Mouse (Mus musculus) embryo, embryonic 10 days (tissue): ENCODE results near the gene Tmem210.
"Not testable (repeated sequence)": the region's sequence is repeated elsewhere in the genome, so short reads cannot be mapped to it uniquely, and the experiment has no call there.

Source experiments
- DNase-seq: peaks from one replicate; pipeline ENCODE4 v3.0.0-alpha.2; 2015; ENCODE audit warnings: low spot score

Gene Tmem210

DNA sequence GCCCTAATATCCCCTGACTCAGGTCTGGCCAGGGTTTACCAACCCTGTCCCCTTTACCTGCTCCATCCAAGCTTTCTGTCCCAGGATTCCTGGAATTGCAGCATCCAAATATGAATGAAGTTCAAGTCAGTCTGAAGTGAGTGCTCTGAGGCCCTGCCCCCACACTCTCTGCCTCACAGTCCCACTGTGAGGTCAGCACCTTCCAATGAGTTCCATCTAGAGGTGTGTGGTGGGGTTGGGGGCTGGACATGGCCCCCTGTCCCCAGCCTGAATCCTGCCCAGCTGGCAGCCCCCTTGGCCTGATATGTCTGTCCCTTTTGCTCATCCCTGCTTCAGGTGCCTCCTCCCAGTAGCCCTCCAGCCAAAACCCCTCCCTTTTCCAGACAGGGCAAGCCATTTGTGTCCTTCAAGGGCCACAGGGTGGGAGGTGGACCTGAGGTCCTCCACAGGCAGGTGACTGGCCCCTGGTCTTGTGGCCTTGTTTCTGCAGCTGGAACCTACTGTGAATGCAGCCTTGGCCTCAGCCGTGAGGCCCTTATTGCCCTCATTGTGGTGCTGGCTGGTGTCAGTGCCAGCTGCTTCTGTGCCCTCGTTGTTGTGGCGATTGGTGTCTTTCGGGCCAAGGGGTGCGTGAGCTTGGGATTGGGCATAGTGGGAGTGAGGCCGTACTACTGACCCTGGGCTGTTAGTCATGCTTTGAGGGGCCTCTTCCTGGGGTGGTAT is at the start of gene Tmem210:
TSS of gene Tmem210 (plus strand) at position 219 of the 723 bp plus-strand sequence.
- no peak for DNase-seq

DNA sequence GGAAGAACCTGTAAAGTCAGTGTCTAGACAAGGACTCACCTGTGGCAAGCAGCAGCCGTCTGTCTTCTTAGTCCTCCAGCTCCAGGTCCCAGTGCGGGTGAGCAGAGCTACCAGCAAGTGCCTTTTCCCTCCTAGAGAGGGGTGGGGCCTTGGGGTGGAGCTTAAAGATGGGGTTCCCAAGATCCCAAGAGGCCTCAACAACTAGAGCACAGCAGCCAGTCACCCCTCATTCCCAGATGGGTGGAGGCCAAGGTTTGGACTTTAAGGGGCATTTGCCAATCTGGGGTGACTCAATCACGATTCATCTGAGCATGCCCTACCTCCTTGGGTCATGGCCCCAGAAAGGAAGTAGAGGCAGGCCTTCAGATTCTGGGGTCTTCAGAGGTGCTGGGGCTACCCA is 48.2 kb upstream of the Tmem210 start:
- DNase-seq, result no peak

DNA sequence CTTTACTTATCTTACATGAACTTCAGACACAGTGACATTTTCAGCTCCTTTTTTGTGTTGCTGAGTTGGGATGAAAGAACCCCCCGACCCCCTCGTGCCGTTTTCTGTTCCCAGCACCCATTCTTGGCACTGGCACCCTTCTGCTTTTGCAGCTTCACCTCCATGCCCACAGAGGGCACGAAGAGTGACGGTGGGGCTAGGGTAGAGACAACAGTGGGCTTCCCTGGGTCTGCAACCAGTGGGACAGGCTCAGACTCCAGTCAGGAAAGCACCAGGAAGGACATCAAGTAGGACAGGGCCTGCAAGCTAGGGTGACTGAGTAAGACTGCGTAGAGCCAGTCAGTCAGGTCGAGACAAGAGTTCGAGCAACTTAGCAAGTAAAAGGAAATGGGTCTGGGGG is 47.6 kb upstream of the Tmem210 start:
- no peak for DNase-seq

DNA sequence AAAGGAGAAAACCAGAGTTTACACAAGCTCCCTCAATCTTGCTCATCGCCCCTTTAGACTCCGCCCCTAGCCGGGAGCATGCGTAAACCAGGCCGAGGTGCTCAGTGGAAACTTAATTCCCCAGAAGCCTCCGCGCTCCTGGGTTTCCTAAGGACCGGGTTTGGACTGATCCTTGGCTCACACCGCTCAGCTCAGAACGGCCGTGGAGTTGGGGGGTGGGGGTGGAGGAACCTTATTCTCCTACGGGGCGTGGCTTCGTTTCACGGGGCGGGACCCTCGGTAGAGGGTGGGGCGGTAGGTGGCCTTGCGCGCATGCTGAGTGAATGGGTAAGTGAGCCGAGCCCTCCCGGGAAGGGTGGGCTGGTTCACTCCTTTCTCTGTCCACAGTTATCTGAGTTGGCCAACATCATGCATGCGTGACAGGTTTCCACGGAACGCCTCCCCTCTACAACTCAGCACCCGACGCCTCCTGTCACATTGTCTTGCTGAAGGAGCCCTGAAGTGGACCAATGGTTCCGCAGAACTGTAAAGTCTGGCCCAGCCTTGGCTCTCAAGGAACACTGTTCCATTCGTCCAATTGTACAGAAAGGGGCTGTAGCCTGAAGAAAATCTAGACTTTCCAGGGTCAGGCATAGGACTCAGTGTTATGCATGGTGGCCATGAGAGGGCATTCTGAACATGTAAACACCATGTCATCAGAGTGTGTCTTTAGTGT is 47.1 kb upstream of the Tmem210 start:
- DNase-seq, result peak; percentile 86

DNA sequence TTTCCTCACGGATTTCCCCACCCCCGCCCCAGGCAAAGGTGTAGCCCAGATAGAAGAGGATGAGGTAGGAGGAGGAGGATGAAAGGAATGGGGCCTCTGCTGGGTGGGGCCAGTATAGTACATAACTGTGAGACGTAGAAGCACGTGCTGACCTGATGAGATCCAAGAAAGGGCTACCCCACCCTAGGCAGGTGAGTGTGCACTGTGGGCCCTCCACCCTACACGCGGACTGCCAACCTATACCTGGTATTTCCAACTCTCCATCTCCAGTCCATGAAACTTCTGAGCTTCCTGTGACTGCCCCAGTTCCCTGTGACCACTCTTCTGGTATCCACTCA is 46.5 kb upstream of the Tmem210 start:
- no peak for DNase-seq

DNA sequence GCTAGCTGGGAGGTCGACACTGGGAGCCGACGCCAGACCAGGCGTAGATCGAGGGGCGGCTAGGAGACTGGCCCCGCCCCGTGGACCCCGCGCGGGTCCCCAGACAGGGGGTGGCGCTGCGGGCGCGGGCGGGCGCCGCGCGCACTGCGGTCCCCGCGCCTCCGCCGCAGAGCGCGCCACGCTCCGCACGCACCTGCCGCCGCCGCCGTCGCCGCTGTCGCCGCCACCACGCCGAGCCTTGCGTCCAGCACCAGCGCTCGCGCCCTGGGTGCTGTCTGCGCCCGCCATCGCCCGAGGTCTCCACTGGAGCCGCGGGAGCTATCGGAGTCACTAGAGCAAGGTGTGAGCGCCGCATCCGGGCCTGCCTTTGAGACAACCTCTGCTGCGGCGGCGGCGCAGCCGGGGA is 45.8 kb upstream of the Tmem210 start, which contains the start of the genes Rnf208 and Cysrt1:
TSS of gene Rnf208 (plus strand) at position 155 of the 406 bp plus-strand sequence.
TSS of gene Cysrt1 (minus strand) at position 352 of the 406 bp plus-strand sequence.
- DNase-seq, result peak; percentile 38

DNA sequence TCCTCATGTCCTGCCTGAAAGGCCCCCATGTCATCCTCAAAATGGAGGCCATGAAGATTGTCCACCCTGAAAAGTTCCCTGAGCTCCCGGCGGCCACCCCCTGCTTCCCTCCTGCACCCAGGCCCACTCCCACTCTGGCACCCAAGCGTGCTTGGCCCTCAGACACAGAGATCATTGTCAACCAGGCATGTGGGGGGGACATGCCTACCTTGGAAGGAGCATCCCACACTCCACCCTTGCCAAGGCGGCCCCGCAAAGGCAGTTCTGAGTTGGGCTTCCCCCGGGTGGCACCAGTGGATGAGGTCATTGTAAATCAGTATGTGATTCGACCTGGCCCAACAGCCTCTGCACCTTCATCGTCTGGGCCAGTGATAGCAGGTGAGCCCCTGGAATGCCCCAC is 44.6 kb upstream of the Tmem210 start:
- no peak for DNase-seq

DNA sequence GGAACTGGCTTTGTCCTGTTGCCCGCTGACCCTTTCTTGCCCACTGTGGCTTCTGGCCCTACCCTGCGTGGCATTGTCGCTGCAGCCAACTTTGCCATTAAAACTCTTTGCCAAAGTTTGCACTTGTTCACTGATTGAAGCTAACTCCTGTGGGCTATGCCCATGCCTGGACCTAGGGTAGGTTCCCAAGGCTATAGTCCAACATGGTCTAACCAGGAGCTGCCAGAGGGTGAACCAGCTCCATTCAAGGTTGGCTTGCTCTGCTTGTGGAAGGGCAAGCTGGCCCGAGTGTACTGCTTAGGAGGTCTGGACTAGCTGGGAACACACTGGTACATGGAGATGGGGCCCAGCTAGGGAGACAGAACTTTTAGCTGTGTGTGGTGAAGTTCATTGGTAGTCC is 43.8 kb upstream of the Tmem210 start:
- no peak for DNase-seq

DNA sequence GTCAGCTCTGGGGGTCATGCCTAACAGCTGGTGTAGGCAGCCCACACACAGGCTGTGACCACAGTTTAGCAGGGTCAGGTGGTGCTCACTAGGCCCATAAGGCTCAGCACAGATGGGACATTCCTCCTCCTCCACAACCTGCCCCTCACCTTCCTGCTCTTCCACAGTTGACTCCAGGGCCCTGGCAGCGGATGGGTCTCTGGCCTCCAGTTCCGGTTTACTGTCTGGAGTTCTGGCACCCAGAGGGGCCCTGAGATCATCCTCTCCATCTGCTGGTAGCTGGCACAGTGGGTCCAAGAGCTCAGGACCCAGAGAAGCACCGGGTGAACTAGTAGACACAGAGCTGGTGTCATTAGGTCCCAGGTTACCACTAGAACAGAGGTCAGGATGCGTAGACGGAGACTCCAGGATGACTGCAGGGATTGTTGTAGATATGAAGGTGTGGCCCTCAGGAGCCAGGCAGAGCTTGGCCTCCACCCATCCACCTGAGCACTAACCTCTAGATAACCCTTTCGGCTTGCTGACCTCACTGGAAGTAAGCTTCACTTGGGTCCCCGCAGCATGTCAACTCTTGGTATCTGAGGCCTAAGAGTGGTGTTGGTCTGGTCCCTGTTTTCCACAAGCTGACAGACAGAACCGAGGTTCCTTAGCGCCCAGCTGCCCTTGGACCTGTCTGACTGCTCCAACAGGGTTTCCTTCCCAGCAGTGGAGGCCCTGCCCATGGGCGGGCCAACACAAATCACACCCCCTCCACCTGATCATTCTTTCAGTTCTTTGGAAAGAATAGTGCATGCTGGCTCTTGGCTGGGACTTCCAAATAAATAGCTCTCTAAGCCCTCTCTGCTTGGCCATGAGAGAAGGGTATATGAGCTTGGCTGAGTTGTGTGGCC is 41.5 kb upstream of the Tmem210 start, which contains the start of gene AL732309.1:
TSS of gene AL732309.1 (minus strand) at position 681 of the 890 bp plus-strand sequence.
- DNase-seq, result no peak

DNA sequence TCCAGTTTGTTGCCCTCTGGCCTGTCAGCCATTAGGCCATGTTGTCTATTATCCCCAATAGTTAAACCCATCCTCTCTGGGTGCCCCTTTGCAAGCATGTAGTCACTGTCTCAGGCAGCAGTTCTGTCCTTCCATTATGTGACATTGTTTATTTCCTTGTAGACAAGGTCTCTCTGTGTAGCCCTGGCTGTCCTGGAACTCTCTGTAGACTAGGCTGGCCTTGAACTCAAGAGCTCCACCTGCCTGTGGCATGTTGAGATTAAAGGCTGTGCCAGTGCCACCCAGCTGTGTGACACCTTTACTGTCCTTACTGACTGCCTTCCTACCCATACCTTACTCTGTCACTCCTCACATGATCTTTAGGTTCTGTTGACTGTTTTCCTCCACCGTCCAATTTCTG is 35.6 kb upstream of the Tmem210 start:
- DNase-seq, result no peak

DNA sequence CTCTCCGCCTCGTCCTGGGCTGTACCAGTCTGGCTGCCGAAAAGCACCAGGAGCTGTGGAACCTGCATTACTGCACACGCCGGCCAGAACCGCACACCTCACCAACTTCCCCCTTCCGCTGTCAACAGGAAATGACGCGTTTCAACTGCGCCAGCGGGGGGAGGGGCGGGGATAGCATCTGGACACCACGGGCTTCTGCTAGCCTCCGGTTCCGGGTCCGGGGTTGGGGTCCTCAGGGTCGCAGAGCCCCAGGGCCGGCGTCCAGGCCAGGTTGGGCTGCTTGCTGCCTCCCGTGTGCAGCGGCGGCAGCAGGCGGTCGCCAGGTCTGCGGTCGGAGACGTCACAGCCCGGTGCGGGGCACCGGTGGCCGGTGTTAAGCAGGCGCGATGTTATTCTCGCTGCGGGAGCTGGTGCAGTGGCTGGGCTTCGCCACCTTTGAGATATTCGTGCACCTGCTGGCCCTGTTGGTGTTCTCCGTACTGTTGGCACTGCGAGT is 32.6 kb upstream of the Tmem210 start, which contains the start of gene Tmem203:
TSS of gene Tmem203 (plus strand) at position 156 of the 496 bp plus-strand sequence.
- DNase-seq, result peak; percentile 87

DNA sequence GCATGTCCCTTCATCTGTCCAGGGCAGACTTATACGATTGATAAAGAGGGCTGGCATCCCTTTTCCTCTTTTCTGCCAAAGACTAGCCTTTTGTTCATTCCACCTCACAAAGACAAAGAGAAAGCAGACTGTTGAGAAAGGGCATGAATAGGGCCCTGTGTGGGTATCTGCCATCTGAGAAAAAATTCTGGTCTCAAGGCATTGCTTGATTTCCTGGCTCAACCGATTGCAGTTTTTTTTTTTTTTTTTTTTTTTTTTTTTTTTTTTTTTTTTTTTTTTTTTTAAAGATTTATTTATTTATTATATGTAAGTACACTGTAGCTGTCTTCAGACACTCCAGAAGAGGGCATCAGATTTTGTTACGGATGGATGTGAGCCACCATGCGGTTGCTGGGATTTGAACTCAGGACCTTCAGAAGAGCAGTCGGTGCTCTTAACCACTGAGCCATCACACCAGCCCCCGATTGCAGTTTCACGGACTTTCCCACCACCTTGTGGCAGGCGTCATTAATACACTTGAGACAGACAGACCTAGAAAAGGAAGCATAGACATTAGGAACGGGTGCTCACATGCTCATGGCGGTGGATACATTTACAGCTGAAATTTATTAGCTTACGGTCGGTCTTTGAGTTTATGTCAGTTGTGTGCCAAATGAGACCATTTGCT is 31.4 kb upstream of the Tmem210 start:
- DNase-seq, result peak; percentile 48

DNA sequence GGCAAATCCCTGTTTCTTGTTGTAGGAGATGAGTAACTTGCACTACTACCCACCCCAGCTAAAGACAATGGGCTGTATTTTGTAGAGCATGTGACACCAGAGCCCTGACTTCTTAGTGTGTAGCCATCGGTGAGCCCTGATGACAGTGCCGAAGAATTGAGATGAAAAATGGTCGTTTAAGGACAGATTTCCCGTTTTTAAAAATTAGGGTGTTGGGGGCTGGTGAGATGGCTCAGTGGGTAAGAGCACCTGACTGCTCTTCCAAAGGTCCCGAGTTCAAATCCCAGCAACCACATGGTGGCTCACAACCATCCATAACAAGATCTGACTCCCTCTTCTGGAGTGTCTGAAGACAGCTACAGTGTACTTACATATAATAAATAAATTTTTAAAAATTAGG is 30.7 kb upstream of the Tmem210 start:
- not testable (repeated sequence) for DNase-seq

DNA sequence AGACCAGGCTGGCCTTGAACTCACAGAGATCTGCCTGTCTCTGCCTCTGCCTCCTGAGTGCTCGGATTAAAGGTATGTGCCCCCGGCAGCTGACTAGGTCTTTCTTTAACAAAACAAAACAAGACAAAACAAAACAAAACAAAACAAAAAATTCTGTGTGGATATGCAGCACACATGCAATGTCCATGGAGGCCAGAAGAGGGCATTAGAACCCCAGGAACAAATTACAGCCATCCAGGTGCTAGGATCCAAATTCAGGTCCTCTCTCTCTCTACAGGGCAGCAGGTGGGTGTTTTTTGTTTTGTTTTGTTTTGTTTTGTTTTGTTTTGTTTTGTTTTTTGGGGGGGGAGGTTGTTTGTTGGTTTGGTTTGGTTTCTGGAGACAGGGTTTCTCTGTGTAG is 29.1 kb upstream of the Tmem210 start:
- DNase-seq, result no peak

DNA sequence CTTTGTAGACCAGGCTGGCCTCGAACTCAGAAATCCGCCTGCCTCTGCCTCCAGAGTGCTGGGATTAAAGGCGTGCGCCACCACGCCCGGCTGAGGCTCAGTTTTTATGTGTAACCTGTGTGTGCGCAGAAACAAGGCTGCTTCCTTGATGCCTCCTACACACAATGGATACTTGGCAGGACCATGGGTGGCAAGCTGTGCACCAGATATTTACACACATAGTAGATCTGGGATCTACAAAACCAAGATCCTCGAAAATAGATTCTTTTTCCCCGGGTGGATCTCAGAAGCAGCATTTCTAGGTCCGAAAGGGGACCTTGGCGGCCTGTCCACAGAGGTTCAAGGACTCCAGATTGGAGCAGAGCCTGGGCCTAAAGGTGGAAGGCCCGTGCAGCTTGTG is 26.1 kb upstream of the Tmem210 start:
- DNase-seq, result no peak

DNA sequence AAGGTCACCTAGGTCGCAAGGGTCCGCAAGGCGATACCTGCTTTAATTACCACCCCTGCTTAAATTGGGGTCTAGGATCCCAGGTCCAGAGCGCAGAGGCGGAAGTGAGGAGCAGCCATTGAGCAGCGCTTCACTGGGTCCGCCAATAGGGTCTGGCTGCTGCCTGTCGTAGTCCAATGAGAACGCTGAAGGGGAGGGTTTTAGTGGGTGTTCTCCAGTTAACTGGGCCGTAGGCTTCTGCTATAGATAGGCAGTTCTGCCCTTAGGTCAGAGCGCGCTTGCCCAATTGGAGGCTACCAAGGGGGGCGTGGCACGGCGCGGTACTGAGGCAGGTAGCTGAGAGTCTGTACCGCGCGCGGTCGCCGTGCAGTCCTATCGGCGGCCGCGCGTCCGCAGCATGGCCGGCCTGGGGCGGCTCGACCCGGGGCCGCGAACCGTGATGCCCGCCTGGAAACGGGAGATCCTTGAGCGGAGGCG is 25.6 kb upstream of the Tmem210 start, which contains the start of gene Tprn:
TSS of gene Tprn (plus strand) at position 328 of the 477 bp plus-strand sequence.
- DNase-seq, result peak; percentile 98

DNA sequence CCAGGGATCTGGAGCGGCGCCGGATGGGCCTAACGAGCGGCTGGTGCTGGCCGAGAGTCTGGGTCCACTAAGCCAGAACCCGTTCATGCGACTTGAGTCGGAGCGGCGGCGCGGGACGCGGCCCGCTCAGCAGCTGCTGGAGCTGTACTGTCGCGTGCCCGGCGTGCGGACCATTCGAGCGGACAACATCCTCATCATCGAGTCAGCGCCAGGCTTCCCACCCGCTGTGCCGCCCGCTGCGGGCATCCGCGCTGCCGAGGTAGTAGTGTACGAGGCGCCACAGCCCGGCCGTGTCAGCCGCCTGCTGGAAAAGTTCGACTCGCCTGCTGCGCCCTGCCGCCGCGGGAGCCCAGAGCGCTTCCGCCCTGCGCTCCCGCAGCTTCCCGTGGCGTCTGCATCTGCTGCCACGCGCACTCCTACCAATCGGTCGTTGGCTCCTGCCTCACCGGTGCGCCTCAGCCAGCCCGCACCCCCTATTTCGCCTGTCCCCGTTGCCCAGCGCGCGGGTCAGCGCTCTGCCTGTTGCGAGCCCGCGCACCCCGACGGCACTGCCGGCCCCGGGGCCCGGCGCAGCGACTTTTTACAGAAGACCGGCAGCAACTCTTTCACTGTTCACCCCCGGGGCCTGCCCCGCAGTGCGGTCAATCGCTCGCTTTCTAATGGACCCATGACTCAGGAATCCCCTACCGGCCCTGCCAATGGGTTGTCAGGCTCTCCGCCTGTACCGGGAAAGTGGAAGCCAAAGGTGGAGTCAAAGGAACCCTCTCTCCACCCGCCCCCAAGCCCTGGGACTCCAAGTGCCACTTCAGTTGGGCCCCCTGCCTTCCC is 24.9 kb upstream of the Tmem210 start:
- DNase-seq, result peak; percentile 45

DNA sequence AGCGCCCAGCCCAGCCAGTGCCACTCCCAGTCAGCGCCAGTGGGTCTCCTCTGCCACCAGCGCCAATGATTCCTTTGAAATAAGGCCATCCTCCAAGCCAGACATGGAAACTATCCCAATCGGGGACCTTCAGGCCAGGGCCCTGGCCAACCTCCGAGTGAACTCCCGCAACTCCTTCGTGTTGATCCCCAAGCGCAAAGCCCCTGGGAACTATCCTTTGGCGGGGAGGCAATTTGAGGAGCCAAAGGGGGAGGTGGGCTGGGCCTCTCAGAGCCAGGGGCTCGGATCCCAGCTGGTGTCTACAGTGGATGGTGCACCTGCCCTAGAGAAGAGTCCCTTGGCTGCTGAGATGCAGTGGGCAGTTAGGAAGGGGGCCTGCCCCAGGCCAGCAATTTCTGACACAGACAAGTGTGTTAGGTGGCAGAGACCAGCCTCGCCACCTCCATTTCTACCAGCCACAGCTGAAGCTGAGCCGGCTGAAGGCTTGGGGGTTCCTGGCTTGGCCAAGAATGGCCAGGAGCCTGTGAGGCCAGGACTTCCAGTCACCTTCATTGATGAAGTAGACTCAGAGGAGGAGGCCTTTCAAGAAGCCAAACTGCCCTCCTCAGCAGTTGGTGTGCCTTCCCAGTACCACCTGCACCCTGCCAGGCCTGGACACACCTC is 24.2 kb upstream of the Tmem210 start:
- DNase-seq, result no peak

DNA sequence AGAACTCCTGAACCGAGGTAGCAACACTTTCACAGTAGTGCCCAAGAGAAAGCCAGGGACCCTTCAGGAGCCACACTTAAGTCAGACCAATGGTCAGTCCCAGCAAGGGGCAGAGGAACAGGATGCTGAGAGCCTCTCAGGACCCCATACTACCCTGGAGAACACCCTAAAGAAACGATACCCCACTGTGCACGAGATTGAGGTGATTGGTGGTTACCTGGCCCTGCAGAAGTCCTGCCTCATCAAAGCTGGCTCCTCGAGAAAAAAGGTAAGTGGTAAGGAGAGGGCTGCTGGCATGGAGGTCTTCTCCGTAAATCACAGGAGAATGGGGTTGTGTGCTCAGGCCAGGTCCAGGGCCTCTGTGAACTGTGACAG is 23.7 kb upstream of the Tmem210 start:
- no peak for DNase-seq

DNA sequence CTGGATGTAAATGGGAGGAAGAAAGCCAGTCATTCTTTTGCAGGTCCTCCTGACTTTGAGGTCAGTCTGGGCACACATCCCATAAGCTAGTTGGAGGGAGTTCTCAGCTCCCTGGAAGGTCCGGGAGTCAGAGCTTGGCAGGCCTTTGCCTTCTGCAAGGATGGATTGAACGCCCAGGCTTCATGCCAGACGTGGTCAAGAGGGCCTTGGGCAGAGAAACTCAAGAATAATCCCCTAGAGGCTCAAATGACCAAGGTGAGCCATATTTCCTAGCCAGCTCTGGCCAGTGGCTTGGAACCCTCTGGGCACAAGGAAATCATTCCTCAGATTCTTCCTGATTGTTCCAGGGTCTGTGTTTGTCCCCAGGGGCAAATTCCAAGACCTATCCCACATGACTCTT is 23.1 kb upstream of the Tmem210 start:
- no peak for DNase-seq
